ENCODE assay signal across 22 mouse cellular contexts in the genomic region with DNA sequence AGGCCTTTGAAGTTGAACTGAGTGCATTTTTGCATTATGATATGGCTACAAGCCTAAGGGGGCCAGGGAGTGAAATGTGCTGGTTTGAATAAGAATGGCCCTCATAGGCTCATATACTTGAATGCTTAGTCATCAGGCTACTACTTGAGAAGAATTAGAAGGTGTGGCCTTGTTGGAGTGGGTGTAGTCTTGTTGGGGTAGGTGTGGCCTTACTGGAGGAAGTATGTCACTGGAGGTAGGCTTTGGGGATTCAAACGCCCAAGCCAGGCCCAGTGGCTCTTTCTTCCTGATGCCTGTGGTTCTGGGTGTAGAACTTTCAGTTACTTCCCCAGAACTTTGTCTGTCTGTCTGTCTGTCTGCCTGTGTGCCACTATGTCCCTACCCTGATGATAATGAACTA. TPM values are rescaled to one million over a fixed set of nuclear protein-coding genes. Genes with fewer than 3 reads are reported as not detected.
DNase-seq lines count a peak whose midpoint lies in the region; ATAC-seq and TF ChIP-seq lines count a peak whose summit lies in the region.
"Had no signal": no experiment of that assay in that cellular context is flagged by ENCODE, and none has a peak within 500 bp of the region (broad histone marks: within the 10 kb centered on the region; RNA-seq: fewer than 3 reads in every experiment).

No protein-coding gene starts in this region.

- TF ChIP-seq EP300 in lung, postnatal 0 days (IDR thresholded peaks at IDR 0.05), result no peak

- no peaks in the 10 kb centered on the region for H3K9me3 ChIP-seq in lung, postnatal 0 days (ENCODE audit: low read length)
- H3K9me3 ChIP-seq: embryonic facial prominence, embryonic 13.5 days; kidney, embryonic 15.5 days had no signal

- no peak for TF ChIP-seq CTCF in lung, postnatal 0 days (IDR thresholded peaks at IDR 0.05)

- H3K9ac ChIP-seq in lung, postnatal 0 days (replicated peaks; ENCODE audit: low read depth), result no peak overlapping the region
- H3K9ac ChIP-seq: kidney, embryonic 15.5 days had no signal

- H3K36me3 ChIP-seq in lung, postnatal 0 days (ENCODE audit: insufficient read depth, low read length), result no peaks in the 10 kb centered on the region
- H3K36me3 ChIP-seq: embryonic facial prominence, embryonic 13.5 days; kidney, embryonic 15.5 days had no signal

- no peaks in the 10 kb centered on the region for H3K27me3 ChIP-seq in lung, postnatal 0 days (replicated peaks; ENCODE audit: insufficient read depth, low read length)
- H3K27me3 ChIP-seq: embryonic facial prominence, embryonic 13.5 days; kidney, embryonic 15.5 days had no signal

- peaks cover 7% of the 10 kb centered on the region; the same call in 1 of the 2 replicates for H3K4me1 ChIP-seq in lung, postnatal 0 days (ENCODE audit: insufficient read depth, low read depth, low read length)

- 61% methylated on average over 1 of the region's 1 CpGs for WGBS in lung, postnatal 0 days

- no peak for ATAC-seq in lung, postnatal 0 days
- no peak for ATAC-seq in monocyte, adult 5-6 weeks (replicated peaks; ENCODE audit: insufficient number of reproducible peaks, low FRiP score, low TSS enrichment, poor library complexity, severe bottlenecking)
- ATAC-seq: activated CD4-positive, CD25-positive, alpha-beta regulatory T cell, adult 4 months; intestine, embryonic 16.5 days had no signal

- no peak overlapping the region for H3K4me3 ChIP-seq in lung, postnatal 0 days (ENCODE audit: low read depth, low read length)

- H3K27ac ChIP-seq in lung, postnatal 0 days (ENCODE audit: low read length), result no peak overlapping the region
- H3K27ac ChIP-seq: embryonic facial prominence, embryonic 13.5 days; gastrocnemius, adult 2 months; kidney, embryonic 15.5 days had no signal

- H3K4me2 ChIP-seq in lung, postnatal 0 days (replicated peaks; ENCODE audit: low read depth, low read length), result no peak overlapping the region

- peak; percentile 24 for DNase-seq in lung, postnatal 0 days (ENCODE audit: low spot score)
- no peak for DNase-seq in lung, postnatal 14 days
- DNase-seq in 3T3-L1 (ENCODE audit: low read depth, low spot score) (peak; percentile 61), A20 (ENCODE audit: low read depth, low spot score) (peak; percentile 25), adipocyte (ENCODE audit: low spot score) (peak; percentile 21)
- DNase-seq in left cerebral cortex, adult 9 months (ENCODE audit: low spot score in 2 of 2), result no peak
- DNase-seq: adrenal gland, postnatal 14 days; cerebellum, postnatal 10 days; gastrocnemius, adult 2 months; heart, postnatal 10 days; lung, postnatal 10 days had no signal

RNA-seq across cellular contexts. Expression of gene Zfp78, which starts 1.7 kb away (rescaled TPM):
- 1.6 and 2.5 TPM in 2 replicates for polyA plus RNA-seq in lung, postnatal 0 days (2015; fragmentation: Nextera tagmentation; extraction: Ambion mirVana)
- 1.6 to 5.6 TPM (median 2.9 TPM) in 3 replicates for total RNA-seq in monocyte, adult 5-6 weeks (2017)
- total RNA-seq: CH12.LX had no signal

RNA-seq across cellular contexts. Expression of gene Zfp28, which starts 18.3 kb away (rescaled TPM):
- 5.0 and 5.3 TPM in 2 replicates for polyA plus RNA-seq in lung, postnatal 0 days (2015; fragmentation: Nextera tagmentation; extraction: Ambion mirVana)
- total RNA-seq in monocyte, adult 5-6 weeks (2017), result 1.6 to 3.7 TPM (median 2.9 TPM) in 3 replicates

RNA-seq across cellular contexts. Expression of gene Gm3854, which starts 21.2 kb away (rescaled TPM):
- 0.18 and 0.21 TPM in 2 replicates for polyA plus RNA-seq in lung, postnatal 0 days (2015; fragmentation: Nextera tagmentation; extraction: Ambion mirVana)
- 0.19 TPM in 1 of 3 replicates, not detected in the others for total RNA-seq in monocyte, adult 5-6 weeks (2017)
- total RNA-seq: CH12.LX had no signal
- polyA plus RNA-seq: large intestine, adult 2 months had no signal

RNA-seq across cellular contexts. Expression of gene Zfp583, which starts 33.7 kb away (rescaled TPM):
- 2.8 and 4.0 TPM in 2 replicates for polyA plus RNA-seq in lung, postnatal 0 days (2015; fragmentation: Nextera tagmentation; extraction: Ambion mirVana)
- 1.3 to 1.9 TPM in 2 of 3 replicates, not detected in the other for total RNA-seq in monocyte, adult 5-6 weeks (2017)
- total RNA-seq: CH12.LX had no signal

RNA-seq across cellular contexts. Expression of gene Smim17, which starts 33.8 kb away (rescaled TPM):
- not detected in 2 replicates for polyA plus RNA-seq in lung, postnatal 0 days (2015; fragmentation: Nextera tagmentation; extraction: Ambion mirVana)
- not detected in 3 replicates for total RNA-seq in monocyte, adult 5-6 weeks (2017)
- total RNA-seq: CH12.LX; granulocyte monocyte progenitor cell, adult 5-6 weeks; heart, postnatal 10 days; megakaryocyte, adult 5-6 weeks had no signal
- polyA plus RNA-seq: activated CD4-positive, CD25-positive, alpha-beta regulatory T cell, adult 4 months; embryonic facial prominence, embryonic 13.5 days; heart, embryonic 11.5 days; large intestine, adult 2 months; liver, embryonic 16.5 days had no signal

Comparison
In these comparisons a context has a peak if more than half of its experiments do, and no peak if none do; other contexts are left out.
1. DNase-seq: peak in lung, postnatal 0 days (single experiment), 3T3-L1 (single experiment), A20 (single experiment) and adipocyte (single experiment); none in lung, postnatal 14 days (single experiment) and left cerebral cortex, adult 9 months (0 of 2).